ENCODE assay signal across 8 mouse cellular contexts in genomic region chr16:21976203-21976602, GRCm38 (mm10). TPM values are rescaled to one million over a fixed set of nuclear protein-coding genes. Genes with fewer than 3 reads are reported as not detected.
DNase-seq lines count a peak whose midpoint lies in the region; ATAC-seq and TF ChIP-seq lines count a peak whose summit lies in the region.

No protein-coding gene starts in this region.

- no peaks in the 10 kb centered on the region for H3K4me1 ChIP-seq in heart, postnatal 0 days (ENCODE audit: control insufficient read depth, insufficient read depth)
- H3K4me1 ChIP-seq in forebrain, embryonic 13.5 days = peaks cover 7% of the 10 kb centered on the region
- no peaks in the 10 kb centered on the region for H3K4me1 ChIP-seq in midbrain, embryonic 14.5 days (ENCODE audit: control insufficient read depth, insufficient read depth, low read length)

- no peak overlapping the region for H3K27ac ChIP-seq in heart, postnatal 0 days (ENCODE audit: low read depth)
- no peak overlapping the region for H3K27ac ChIP-seq in forebrain, embryonic 13.5 days
- H3K27ac ChIP-seq in midbrain, embryonic 14.5 days (replicated peaks; ENCODE audit: low read depth, low read length) = no peak overlapping the region

- H3K27me3 ChIP-seq in heart, postnatal 0 days (ENCODE audit: control insufficient read depth, insufficient read depth, low read length) = no peaks in the 10 kb centered on the region
- no peaks in the 10 kb centered on the region for H3K27me3 ChIP-seq in Patski
- H3K27me3 ChIP-seq in forebrain, embryonic 13.5 days = 0 out of 2 replicates have a peak, but pooled peaks cover 10% of the 10 kb centered on the region
- H3K27me3 ChIP-seq in midbrain, embryonic 14.5 days (ENCODE audit: control insufficient read depth, insufficient read depth, low read length) = no peaks in the 10 kb centered on the region

- 0 out of 2 replicates have a peak, but pooled peaks have one; percentile 20 for ATAC-seq in heart, postnatal 0 days (ENCODE audit: insufficient read depth, low read depth)
- ATAC-seq in Patski = peak; percentile 92
- no peak for ATAC-seq in forebrain, embryonic 13.5 days
- ATAC-seq in midbrain, embryonic 14.5 days (ENCODE audit: low FRiP score, low TSS enrichment) = no peak

- 0 out of 2 replicates have a peak overlapping the region, but pooled peaks have one; percentile 4 for H3K4me3 ChIP-seq in heart, postnatal 0 days (ENCODE audit: low read depth, low read length)
- peak overlapping the region; percentile 3; the same call in 1 of the 2 replicates for H3K4me3 ChIP-seq in forebrain, embryonic 13.5 days
- H3K4me3 ChIP-seq in midbrain, embryonic 14.5 days (replicated peaks; ENCODE audit: low read depth, low read length) = no peak overlapping the region

- WGBS in heart, postnatal 0 days = 2% methylated on average over 16 of the region's 16 CpGs
- 1% methylated on average over 16 of the region's 16 CpGs for WGBS in forebrain, embryonic 13.5 days
- WGBS in midbrain, embryonic 14.5 days = under 1% methylated on average over 16 of the region's 16 CpGs

- POLR2A ChIA-PET in Patski (lab: Charles Lee) = no interaction called here

- peak overlapping the region; percentile 43 for H3K4me2 ChIP-seq in heart, postnatal 0 days (ENCODE audit: low read depth, low read length)
- H3K4me2 ChIP-seq in forebrain, embryonic 13.5 days = peak overlapping the region; percentile 44
- peak overlapping the region; percentile 40 for H3K4me2 ChIP-seq in midbrain, embryonic 14.5 days (ENCODE audit: low read length)

- DNase-seq in heart, postnatal 0 days (ENCODE audit: low spot score) = no peak
- DNase-seq in heart, adult 18-20 months = no peak
- peak; percentile 81 for DNase-seq in Patski (ENCODE audit: low read depth, low spot score)
- DNase-seq in midbrain, embryonic 14.5 days = peak; percentile 30
- no peak for DNase-seq in thymus, postnatal 36 days
- no peak for DNase-seq in cerebellum, postnatal 4 days (ENCODE audit: low spot score in 2 of 2)
- no peak for DNase-seq in cerebellum, adult 9-11 months

- H3K36me3 ChIP-seq in heart, postnatal 0 days (replicated peaks; ENCODE audit: control insufficient read depth, insufficient read depth, low read length) = no peaks in the 10 kb centered on the region
- H3K36me3 ChIP-seq in forebrain, embryonic 13.5 days (ENCODE audit: poor library complexity, severe bottlenecking) = no peaks in the 10 kb centered on the region
- no peaks in the 10 kb centered on the region for H3K36me3 ChIP-seq in midbrain, embryonic 14.5 days (ENCODE audit: control insufficient read depth, insufficient read depth, low read length)

- H3K9ac ChIP-seq in heart, postnatal 0 days (replicated peaks; ENCODE audit: low read depth, low read length) = no peak overlapping the region
- peak overlapping the region; percentile 36; the same call in 1 of the 2 replicates for H3K9ac ChIP-seq in forebrain, embryonic 13.5 days
- no peak overlapping the region; the same call in 1 of the 2 replicates for H3K9ac ChIP-seq in midbrain, embryonic 14.5 days (replicated peaks; ENCODE audit: low read length)

- CTCF ChIA-PET in Patski (lab: Charles Lee) = interaction anchor here (1.3 to 1.8 kb wide), 2 partner anchors 10 to 15 kb away, joined by 3 to 5 read pairs; no protein-coding TSS in a partner anchor

- H3K9me3 ChIP-seq in heart, postnatal 0 days (replicated peaks; ENCODE audit: control insufficient read depth, low read length) = no peaks in the 10 kb centered on the region
- H3K9me3 ChIP-seq in forebrain, embryonic 13.5 days (replicated peaks) = no peaks in the 10 kb centered on the region
- H3K9me3 ChIP-seq in midbrain, embryonic 14.5 days (ENCODE audit: control insufficient read depth, low read length) = no peaks in the 10 kb centered on the region

- no peak for TF ChIP-seq CTCF in heart, postnatal 0 days (IDR thresholded peaks at IDR 0.05; ENCODE audit: low read depth)
- no peak for TF ChIP-seq CTCF in Patski (IDR thresholded peaks at IDR 0.05)

- no peak for TF ChIP-seq EP300 in heart, postnatal 0 days (IDR thresholded peaks at IDR 0.05; ENCODE audit: low read depth)

- in situ Hi-C loops in Patski (cut with MboI; ENCODE audit: low pct_unique_long_range_greater_than_20kb) = no loop called here

RNA-seq across cellular contexts. Expression of gene Liph, which starts 19.3 kb away (rescaled TPM):
- 2.8 TPM in 1 of 2 replicates, not detected in the other for total RNA-seq in heart, postnatal 0 days (2014; rRNA removed; ENCODE audit: low replicate concordance)
- polyA plus RNA-seq in heart, postnatal 0 days (2015; fragmentation: Nextera tagmentation; extraction: Ambion mirVana) = 0.12 and 0.37 TPM in 2 replicates
- under 1 TPM in 1 of 2 experiments, not detected in 1; 0.39 TPM for total RNA-seq in heart, adult 18-20 months (2021)
- polyA plus RNA-seq in Patski (2021) = 0.30 TPM
- polyA plus RNA-seq in forebrain, embryonic 13.5 days (2015; fragmentation: Nextera tagmentation; extraction: Ambion mirVana) = 0.22 and 0.30 TPM in 2 replicates
- 0.25 and 0.77 TPM in 2 replicates for polyA plus RNA-seq in midbrain, embryonic 14.5 days (2014; fragmentation: Nextera tagmentation; extraction: Ambion mirVana)

RNA-seq across cellular contexts. Expression of gene Tmem41a, which starts 28.9 kb away (rescaled TPM):
- total RNA-seq in heart, postnatal 0 days (2014; rRNA removed; ENCODE audit: low replicate concordance) = 22.4 and 57.2 TPM in 2 replicates
- 43.6 and 45.7 TPM in 2 replicates for polyA plus RNA-seq in heart, postnatal 0 days (2015; fragmentation: Nextera tagmentation; extraction: Ambion mirVana)
- total RNA-seq in heart, adult 18-20 months (2021) = 10 to 100 TPM; 11.6 to 14.0 TPM
- polyA plus RNA-seq in Patski (2021) = 11.2 TPM
- polyA plus RNA-seq in forebrain, embryonic 13.5 days (2015; fragmentation: Nextera tagmentation; extraction: Ambion mirVana) = 23.6 and 26.2 TPM in 2 replicates
- polyA plus RNA-seq in midbrain, embryonic 14.5 days (2014; fragmentation: Nextera tagmentation; extraction: Ambion mirVana) = 40.7 and 41.3 TPM in 2 replicates

RNA-seq across cellular contexts. Expression of gene Senp2, which starts 33.1 kb away (rescaled TPM):
- total RNA-seq in heart, postnatal 0 days (2014; rRNA removed; ENCODE audit: low replicate concordance) = 6.2 and 14.8 TPM in 2 replicates
- polyA plus RNA-seq in heart, postnatal 0 days (2015; fragmentation: Nextera tagmentation; extraction: Ambion mirVana) = 10.5 and 14.8 TPM in 2 replicates
- 10 to 100 TPM; 24.2 to 25.9 TPM for total RNA-seq in heart, adult 18-20 months (2021)
- polyA plus RNA-seq in Patski (2021) = 35.3 TPM
- 50.7 and 54.0 TPM in 2 replicates for polyA plus RNA-seq in forebrain, embryonic 13.5 days (2015; fragmentation: Nextera tagmentation; extraction: Ambion mirVana)
- polyA plus RNA-seq in midbrain, embryonic 14.5 days (2014; fragmentation: Nextera tagmentation; extraction: Ambion mirVana) = 41.1 and 58.4 TPM in 2 replicates

Comparison
In these comparisons a context has a peak if more than half of its experiments do, and no peak if none do; other contexts are left out.
1. ATAC-seq: peak in heart, postnatal 0 days (single experiment) and Patski (single experiment); none in forebrain, embryonic 13.5 days (single experiment) and midbrain, embryonic 14.5 days (single experiment).
2. DNase-seq: peak in Patski (single experiment) and midbrain, embryonic 14.5 days (single experiment); none in heart, postnatal 0 days (single experiment), heart, adult 18-20 months (0 of 2), thymus, postnatal 36 days (0 of 2), cerebellum, postnatal 4 days (0 of 2) and cerebellum, adult 9-11 months (single experiment).
3. Peak in every context shown above with its lines, with median percentiles within 50 percentile points of each other: H3K4me2 ChIP-seq.